In genomic region chr7:82864991-82865771, GRCm38 (mm10) we compare ENCODE assay signal across 7 mouse cellular contexts. TPM values are rescaled to one million over a fixed set of nuclear protein-coding genes. Genes with fewer than 3 reads are reported as not detected.
DNase-seq lines count a peak whose midpoint lies in the region; TF ChIP-seq lines count a peak whose summit lies in the region.

No protein-coding gene starts in this region.

- H3K79me2 ChIP-seq in myocyte (ENCODE audit: control insufficient read depth, insufficient read depth): peaks cover 26% of the 10 kb centered on the region

- peak; percentile 35 for DNase-seq in right cerebral cortex, postnatal 4 days
- no peak for DNase-seq in right cerebral cortex, adult 18-20 months
- peak; percentile 30 to 36 for DNase-seq in cerebellum, adult 2 months
- DNase-seq in heart, embryonic 10.5 days (ENCODE audit: low spot score): no peak
- DNase-seq in left cerebral cortex, postnatal 36 days (ENCODE audit: low spot score in 2 of 2): peak; percentile 16 to 17
- no peak for DNase-seq in urinary bladder, adult 18-20 months (ENCODE audit: low spot score in 2 of 2)

- H3K27me3 ChIP-seq in cerebellum, adult 2 months (ENCODE audit: control insufficient read depth, insufficient read depth, low read length): no peaks in the 10 kb centered on the region
- no peaks in the 10 kb centered on the region for H3K27me3 ChIP-seq in heart, embryonic 10.5 days (ENCODE audit: insufficient read depth, poor library complexity, severe bottlenecking)
- H3K27me3 ChIP-seq in myocyte (ENCODE audit: control insufficient read depth, insufficient read depth, insufficient read length): no peaks in the 10 kb centered on the region

- no peak for TF ChIP-seq CTCF in cerebellum, adult 2 months (IDR thresholded peaks at IDR 0.05; ENCODE audit: borderline replicate concordance, insufficient read depth, low read depth, low read length)

- peak overlapping the region; percentile 72 for H3K27ac ChIP-seq in cerebellum, adult 2 months (ENCODE audit: insufficient read depth, low read length)
- H3K27ac ChIP-seq in heart, embryonic 10.5 days: peak overlapping the region; percentile 99

- H3ac ChIP-seq in myocyte (ENCODE audit: control insufficient read depth, insufficient read length): peak overlapping the region; percentile 95

- no peak for TF ChIP-seq POLR2A in cerebellum, adult 2 months (IDR thresholded peaks at IDR 0.05; ENCODE audit: borderline replicate concordance, insufficient read depth, low read length)
- TF ChIP-seq POLR2A in myocyte (IDR thresholded peaks at IDR 0.05; ENCODE audit: insufficient read length, low read depth): no peak

- no peaks in the 10 kb centered on the region for H3K9me3 ChIP-seq in heart, embryonic 10.5 days

- peak overlapping the region; percentile 93 for H3K4me2 ChIP-seq in myocyte (ENCODE audit: low read depth)

- peak overlapping the region; percentile 77 for H3K4me3 ChIP-seq in cerebellum, adult 2 months (replicated peaks; ENCODE audit: insufficient read depth, low read depth, low read length)
- H3K4me3 ChIP-seq in heart, embryonic 10.5 days: peak overlapping the region; percentile 94
- H3K4me3 ChIP-seq in myocyte: peak overlapping the region; percentile 98

- peaks cover 14% of the 10 kb centered on the region for H3K36me3 ChIP-seq in heart, embryonic 10.5 days
- H3K36me3 ChIP-seq in myocyte (ENCODE audit: control insufficient read depth, insufficient read depth): peaks cover 6% of the 10 kb centered on the region

- WGBS in cerebellum, adult 2 months: 3% methylated on average over 22 of the region's 22 CpGs
- 2% methylated on average over 22 of the region's 22 CpGs for WGBS in heart, embryonic 10.5 days

- peaks cover 10% of the 10 kb centered on the region for H3K4me1 ChIP-seq in cerebellum, adult 2 months (ENCODE audit: control insufficient read depth, insufficient read depth, low read length)
- peaks cover 17% of the 10 kb centered on the region for H3K4me1 ChIP-seq in heart, embryonic 10.5 days

- intact Hi-C loops in left cerebral cortex, postnatal 36 days (cut with DNase I): loop anchor here (5.0 to 10.0 kb wide), 4 partner anchors 123 to 620 kb away; no protein-coding TSS in a partner anchor

TF ChIP-seq in myocyte, 11 proteins besides CTCF, POLR2A, EP300 and RAD21:
- no peak for TF ChIP-seq TCF3 (IDR thresholded peaks at IDR 0.05; ENCODE audit: insufficient read length, low read depth)
- no peak for TF ChIP-seq MYOG (IDR thresholded peaks at IDR 0.05; ENCODE audit: control insufficient read depth in 1 of 3, insufficient read depth in 1 of 3, insufficient read length in 2 of 3, low read depth in 2 of 3)
- TF ChIP-seq MYOD1 (IDR thresholded peaks at IDR 0.05; ENCODE audit: control insufficient read depth in 1 of 3, insufficient read length in 2 of 3, low read depth in 2 of 3): no peak
- TF ChIP-seq TCF12 (IDR thresholded peaks at IDR 0.05; ENCODE audit: insufficient read depth, poor library complexity, severe bottlenecking): no peak
- TF ChIP-seq E2F4 (IDR thresholded peaks at IDR 0.05; ENCODE audit: insufficient read depth): no peak
- TF ChIP-seq REST (IDR thresholded peaks at IDR 0.05; ENCODE audit: insufficient read depth, insufficient read length): no peak
- TF ChIP-seq CEBPB (IDR thresholded peaks at IDR 0.05; ENCODE audit: insufficient read depth, poor library complexity, severe bottlenecking): no peak
- no peak for TF ChIP-seq MAX (IDR thresholded peaks at IDR 0.05; ENCODE audit: low read depth)
- TF ChIP-seq USF1 (IDR thresholded peaks at IDR 0.05; ENCODE audit: low read depth): no peak
- no peak for TF ChIP-seq SRF (IDR thresholded peaks at IDR 0.05; ENCODE audit: control insufficient read depth, insufficient read length, low read depth)
- no peak for TF ChIP-seq POLR2AphosphoS2 (IDR thresholded peaks at IDR 0.05; ENCODE audit: insufficient read length, low read depth)

RNA-seq across cellular contexts. Expression of gene Mex3b, which starts 2.0 kb away (rescaled TPM):
- 9.0 and 9.8 TPM in 2 replicates for polyA plus RNA-seq in cerebellum, adult 2 months (2012; rRNA removed)
- 7.3 and 14.8 TPM in 2 replicates for polyA plus RNA-seq in heart, embryonic 10.5 days (2016; fragmentation: Nextera tagmentation; extraction: Ambion mirVana)
- total RNA-seq in left cerebral cortex, postnatal 36 days (2021): 10 to 100 TPM; 22.9 to 31.4 TPM
- polyA plus RNA-seq in myocyte (2012; fragmentation: generic; extraction: Trizol): 9.9 TPM

Comparison
In these comparisons a context has a peak if more than half of its experiments do, and no peak if none do; other contexts are left out.
1. DNase-seq: peak in right cerebral cortex, postnatal 4 days (single experiment), cerebellum, adult 2 months (2 of 2) and left cerebral cortex, postnatal 36 days (2 of 2); none in right cerebral cortex, adult 18-20 months (single experiment), heart, embryonic 10.5 days (single experiment) and urinary bladder, adult 18-20 months (0 of 2).
2. Peak in every context shown above with its lines, with median percentiles within 50 percentile points of each other: H3K4me3 ChIP-seq.